Mouse (Mus musculus): ENCODE measurements around the gene Esp31.

The Esp31 gene

DNA sequence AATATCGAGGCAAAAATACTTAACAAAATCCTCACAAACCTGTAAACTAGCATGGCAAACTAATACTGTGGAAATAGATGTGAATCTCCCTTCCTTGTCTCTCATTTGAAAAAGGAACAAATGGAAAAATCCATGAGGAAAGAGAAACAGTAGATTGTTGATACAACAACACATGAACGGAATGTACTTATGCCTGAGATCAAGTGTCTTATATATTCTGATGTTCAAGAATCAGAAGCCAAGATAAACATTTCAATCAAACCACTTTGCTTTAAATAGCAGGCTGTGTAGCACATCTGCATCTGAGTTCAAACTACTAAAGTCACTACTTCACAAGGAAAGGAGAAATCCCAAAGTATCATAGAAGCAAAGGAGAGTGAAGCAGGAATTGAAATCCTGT is at the start of gene Esp31:
Gene Esp31, plus strand, starts transcription at position 301 of the 400 bp plus-strand sequence.
- DNase-seq = no peak

All from lung, adult 18-20 months (tissue).